Mouse (Mus musculus): ENCODE measurements around the gene Hao1. TPM values are rescaled to one million over a fixed set of nuclear protein-coding genes. Genes with fewer than 3 reads are reported as not detected.

The Hao1 gene
- polyA plus RNA-seq, 1 experiment from 2014 or later: not detected

DNA sequence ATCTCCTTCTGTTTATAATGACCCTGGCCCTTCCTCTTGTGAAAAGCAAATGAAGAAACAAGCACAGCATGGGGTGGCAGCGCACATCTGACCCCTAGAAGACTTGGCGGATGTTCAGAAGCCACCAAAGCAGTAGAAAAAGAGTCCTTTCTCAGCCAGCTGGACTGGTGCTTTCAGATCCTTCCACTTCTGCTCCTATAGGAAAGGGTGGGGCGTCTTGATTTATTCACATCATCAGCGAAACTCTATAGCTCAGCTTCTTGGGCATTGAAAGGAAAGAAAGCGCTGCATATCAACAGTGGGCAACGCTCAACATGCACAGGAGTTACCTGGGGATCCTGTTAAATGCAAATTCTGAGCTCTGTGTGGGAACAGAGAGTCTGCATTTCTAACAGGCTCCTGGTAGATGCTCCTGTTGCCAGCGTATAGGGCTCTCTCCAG, 98.1 kb downstream of the Hao1 start:
- 9% methylated on average over 7 of the region's 7 CpGs for whole genome bisulfite sequencing
- Histone ChIP-seq H3K27me3 (no peaks in the 10 kb centered on the region), H3K4me1 (peaks cover 4% of the 10 kb centered on the region; the same call in 1 of the 2 replicates), H3K36me3 (no peaks in the 10 kb centered on the region), H3K9ac (no peak overlapping the region), H3K4me3 (no peak overlapping the region), H3K27ac (no peak overlapping the region), H3K9me3 (replicated peaks) (no peaks in the 10 kb centered on the region), H3K4me2 (replicated peaks) (peak overlapping the region; percentile 35)
- no peak for ATAC-seq (ENCODE audit: low FRiP score)

DNA sequence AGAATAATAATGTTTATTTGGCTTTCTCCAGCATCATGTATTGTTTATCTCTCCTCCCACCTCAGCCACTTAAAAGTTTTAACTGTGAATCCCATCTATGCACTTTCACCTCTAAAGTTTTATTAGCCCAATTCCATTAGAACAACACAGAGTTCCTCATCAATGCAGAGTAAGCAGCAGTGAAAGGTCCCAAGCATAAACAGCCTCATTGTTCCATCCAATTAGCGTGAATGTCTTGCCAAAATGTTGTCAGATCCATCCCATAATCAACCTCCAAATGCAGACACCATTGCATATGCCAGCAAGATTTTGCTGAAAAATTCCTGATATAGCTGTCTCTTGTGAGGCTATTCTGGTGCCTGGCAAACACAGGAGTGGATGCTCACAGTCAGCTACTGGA, 101.4 kb downstream of the Hao1 start:
- Histone ChIP-seq H3K9me3 (replicated peaks) (no peaks in the 10 kb centered on the region), H3K36me3 (no peaks in the 10 kb centered on the region), H3K4me3 (no peak overlapping the region), H3K27me3 (no peaks in the 10 kb centered on the region), H3K4me2 (replicated peaks) (no peak overlapping the region), H3K4me1 (peaks cover 4% of the 10 kb centered on the region; the same call in 1 of the 2 replicates), H3K27ac (no peak overlapping the region), H3K9ac (no peak overlapping the region)
- ATAC-seq (ENCODE audit: low FRiP score): no peak
- 91% methylated on average over 1 of the region's 1 CpGs for WGBS

DNA sequence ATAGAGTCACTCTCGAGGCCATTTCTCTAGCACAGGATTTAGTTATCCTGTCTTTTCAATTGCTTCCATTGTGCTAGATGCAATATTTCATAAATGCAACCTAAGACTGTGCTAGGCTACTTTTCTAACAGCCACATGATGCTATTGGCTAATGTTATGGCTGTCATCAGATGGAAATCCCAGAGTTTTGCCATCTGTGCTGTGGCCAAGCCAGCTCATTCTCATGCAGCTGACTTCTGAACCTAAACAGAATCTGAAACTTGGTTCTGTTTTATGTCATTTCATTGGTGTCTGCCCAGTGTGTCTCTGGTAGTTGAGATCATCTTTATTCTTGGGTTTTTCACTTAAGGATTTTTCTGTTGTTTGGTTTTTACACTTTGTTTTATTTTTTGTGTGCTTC, 103.2 kb downstream of the Hao1 start:
- H3K9ac ChIP-seq: no peak overlapping the region
- no peaks in the 10 kb centered on the region for H3K36me3 ChIP-seq
- ATAC-seq (ENCODE audit: low FRiP score): no peak
- H3K9me3 ChIP-seq (replicated peaks): no peaks in the 10 kb centered on the region
- WGBS: 81% methylated on average over 1 of the region's 1 CpGs
- H3K27ac ChIP-seq: no peak overlapping the region
- no peak overlapping the region for H3K4me3 ChIP-seq
- no peaks in the 10 kb centered on the region for H3K27me3 ChIP-seq
- H3K4me1 ChIP-seq: peaks cover under 1% of the 10 kb centered on the region; the same call in 1 of the 2 replicates
- H3K4me2 ChIP-seq (replicated peaks): no peak overlapping the region

Other genes with a start within 250 kb of the Hao1 start
- gene Tmx4, start 89.8 kb upstream of the Hao1 start, polyA plus RNA-seq (2016; fragmentation: Nextera tagmentation; extraction: Ambion mirVana): 74.0 and 80.3 TPM in 2 replicates
- gene Plcb1, start 231.7 kb upstream of the Hao1 start, polyA plus RNA-seq (2016; fragmentation: Nextera tagmentation; extraction: Ambion mirVana): 20.6 and 20.8 TPM in 2 replicates

All from hindbrain, embryonic 12.5 days (tissue).